Mouse (Mus musculus): ENCODE measurements at regions not wholly inside any gene's neighbourhood (a gene's known extent, or its start where the extent isn't known, plus 50 kb on each side); places are given as distances from the start of the nearest gene placed in this dataset.

DNA sequence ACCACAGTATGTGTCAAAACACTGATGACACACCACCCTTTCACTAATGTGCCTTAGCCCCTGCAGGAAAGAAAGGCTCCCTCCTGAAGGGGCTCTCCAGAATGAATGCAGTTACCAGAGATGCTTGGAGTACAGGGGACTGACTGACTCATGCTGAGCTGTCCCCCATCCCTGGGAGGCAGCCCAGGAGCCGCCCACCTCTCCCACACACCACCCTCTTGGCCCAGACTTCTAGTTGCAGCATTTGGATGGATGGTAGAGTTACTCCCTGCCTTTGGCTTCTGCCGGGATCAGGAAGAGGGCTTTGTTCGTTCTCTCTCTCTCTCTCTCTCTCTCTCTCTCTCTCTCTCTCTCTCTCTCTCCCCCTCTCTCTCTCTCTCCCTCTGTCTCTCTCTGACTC is 53.4 kb upstream of the Jun start:
- no peak overlapping the region for H3K9ac ChIP-seq (ENCODE audit: low read depth, low read length)
- 6% methylated on average over 3 of the region's 3 CpGs for WGBS
- peaks cover 25% of the 10 kb centered on the region; the same call in 1 of the 2 replicates for H3K4me1 ChIP-seq (replicated peaks; ENCODE audit: insufficient read depth, low read length)
- H3K4me2 ChIP-seq (ENCODE audit: low read length): no peak overlapping the region
- H3K27ac ChIP-seq: no peak overlapping the region
- H3K27me3 ChIP-seq (ENCODE audit: insufficient read depth, low read length): no peaks in the 10 kb centered on the region
- ATAC-seq (replicated peaks; ENCODE audit: low FRiP score, low read depth) (no peak), DNase-seq (ENCODE audit: low spot score) (peak; percentile 61)
- H3K36me3 ChIP-seq (ENCODE audit: insufficient read depth, low read length): no peaks in the 10 kb centered on the region
- no peak overlapping the region for H3K4me3 ChIP-seq (replicated peaks; ENCODE audit: low read depth, low read length)
- TF ChIP-seq CTCF (IDR thresholded peaks at IDR 0.05; ENCODE audit: low read depth): no peak
- no peaks in the 10 kb centered on the region for H3K9me3 ChIP-seq (replicated peaks; ENCODE audit: low read length)

DNA sequence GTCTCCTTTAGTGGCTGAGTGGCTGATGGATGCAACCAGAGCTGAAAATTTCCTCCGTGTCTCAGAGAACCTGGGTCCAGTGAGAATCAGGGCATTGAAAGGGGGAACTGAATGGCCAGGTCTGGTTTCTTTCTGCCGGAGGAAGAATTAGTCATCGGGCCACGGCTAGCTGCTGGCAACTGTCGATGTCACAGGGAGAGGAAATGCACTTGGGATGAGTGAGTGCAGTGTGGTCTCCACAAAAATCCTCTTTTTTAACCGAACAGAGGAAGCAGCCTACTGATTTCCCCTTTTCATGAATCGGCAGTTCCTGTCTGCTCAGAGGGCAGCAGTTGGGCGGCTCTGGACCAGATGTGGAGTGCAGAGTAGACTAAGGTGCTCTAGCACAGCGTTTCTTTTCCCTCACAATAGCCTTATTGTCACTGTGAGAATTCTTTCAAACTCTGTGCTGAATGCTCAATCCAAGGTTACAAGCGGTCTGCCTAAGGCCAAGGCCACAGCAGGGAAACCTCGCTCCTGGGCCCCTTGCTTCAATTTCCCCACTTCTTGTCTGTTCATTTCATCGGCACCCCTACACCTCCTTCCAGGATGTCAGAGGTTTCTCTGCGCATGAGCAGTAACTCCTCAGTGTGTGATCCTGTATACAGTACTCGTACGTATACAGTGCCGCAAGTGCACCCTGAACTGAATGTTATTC is 54.1 kb upstream of the Jun start:
- no peaks in the 10 kb centered on the region for H3K27me3 ChIP-seq (ENCODE audit: insufficient read depth, low read length)
- H3K4me1 ChIP-seq (replicated peaks; ENCODE audit: insufficient read depth, low read length): peaks cover 25% of the 10 kb centered on the region; the same call in 1 of the 2 replicates
- TF ChIP-seq CTCF (IDR thresholded peaks at IDR 0.05; ENCODE audit: low read depth): no peak
- 24% methylated on average over 16 of the region's 16 CpGs for WGBS
- no peak overlapping the region for H3K4me3 ChIP-seq (replicated peaks; ENCODE audit: low read depth, low read length)
- H3K9ac ChIP-seq (ENCODE audit: low read depth, low read length): peak overlapping the region; percentile 13; the same call in 1 of the 2 replicates
- no peak; the same call in 1 of the 2 replicates for ATAC-seq (replicated peaks; ENCODE audit: low FRiP score, low read depth)
- no peaks in the 10 kb centered on the region for H3K36me3 ChIP-seq (ENCODE audit: insufficient read depth, low read length)
- peak; percentile 66 for DNase-seq (ENCODE audit: low spot score)
- H3K9me3 ChIP-seq (replicated peaks; ENCODE audit: low read length): no peaks in the 10 kb centered on the region
- peak overlapping the region; percentile 25 for H3K27ac ChIP-seq
- peak overlapping the region; percentile 8 for H3K4me2 ChIP-seq (ENCODE audit: low read length)

DNA sequence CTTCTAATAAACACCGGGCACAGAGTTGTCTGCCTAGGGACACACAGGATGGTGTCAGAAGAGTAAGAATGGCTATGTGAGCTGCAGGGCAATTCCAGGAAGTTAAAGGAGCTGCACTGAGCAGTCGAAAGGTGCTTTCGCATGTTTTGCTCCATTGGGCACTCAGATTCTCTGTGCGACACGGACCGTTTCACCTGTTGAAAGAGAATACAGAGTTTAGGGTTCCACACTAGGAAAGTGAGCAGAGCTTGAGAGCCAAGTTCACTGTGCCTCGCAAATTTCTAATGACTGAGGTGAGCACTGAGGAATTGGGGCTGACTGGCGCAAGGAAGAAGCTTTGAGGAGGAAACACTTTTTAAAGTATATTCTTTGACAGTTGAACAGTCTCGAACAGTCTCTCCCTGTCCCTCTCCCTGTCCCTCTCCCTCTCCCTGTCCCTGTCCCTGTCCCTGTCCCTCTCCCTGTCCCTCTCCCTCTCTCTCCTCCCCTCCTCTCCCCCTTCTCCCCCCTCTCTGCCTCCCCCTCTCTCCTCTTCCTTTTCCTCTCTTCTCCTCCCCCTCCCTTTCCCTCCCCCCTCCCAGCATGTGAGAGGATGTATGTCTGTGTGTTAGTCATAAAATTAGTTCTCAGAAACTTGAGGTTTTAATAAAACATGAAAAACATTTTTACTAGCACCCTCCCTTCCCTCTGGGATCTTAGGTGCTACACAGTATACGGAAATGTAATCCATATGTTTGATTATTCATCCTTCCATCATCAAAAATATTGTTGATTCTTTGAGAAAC is 55.1 kb upstream of the Jun start:
- no peak overlapping the region; the same call in 1 of the 2 replicates for H3K27ac ChIP-seq

DNA sequence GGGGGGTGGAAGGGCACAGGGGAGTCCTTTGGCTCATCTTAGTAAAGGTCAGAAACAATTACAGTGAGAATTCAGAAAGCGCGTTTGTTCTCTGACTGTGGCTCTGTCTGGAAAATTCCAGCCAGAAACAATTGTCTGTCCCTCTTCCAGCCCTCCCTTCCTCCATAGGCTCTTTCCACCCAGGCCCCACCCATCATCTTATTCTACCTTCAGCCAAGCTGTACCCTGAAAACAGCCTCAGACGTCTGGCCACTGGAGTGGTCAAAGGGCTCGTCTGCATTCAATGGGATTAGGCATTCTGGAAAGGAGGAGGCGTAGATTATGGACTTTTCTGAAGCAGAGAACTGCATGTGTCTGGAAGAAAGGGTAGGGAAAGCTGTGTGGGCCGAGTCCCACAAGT is 56.8 kb upstream of the Jun start:
- no peaks in the 10 kb centered on the region for H3K27me3 ChIP-seq (ENCODE audit: insufficient read depth, low read length)
- DNase-seq (ENCODE audit: low spot score) (peak; percentile 44), ATAC-seq (replicated peaks; ENCODE audit: low FRiP score, low read depth) (no peak)
- no peaks in the 10 kb centered on the region for H3K36me3 ChIP-seq (ENCODE audit: insufficient read depth, low read length)
- H3K4me2 ChIP-seq (ENCODE audit: low read length): no peak overlapping the region
- peaks cover 25% of the 10 kb centered on the region; the same call in 1 of the 2 replicates for H3K4me1 ChIP-seq (replicated peaks; ENCODE audit: insufficient read depth, low read length)
- TF ChIP-seq CTCF (IDR thresholded peaks at IDR 0.05; ENCODE audit: low read depth): no peak
- no peak overlapping the region for H3K9ac ChIP-seq (ENCODE audit: low read depth, low read length)
- WGBS: 54% methylated on average over 6 of the region's 6 CpGs
- H3K27ac ChIP-seq: peak overlapping the region; percentile 48; the same call in 1 of the 2 replicates
- no peak overlapping the region for H3K4me3 ChIP-seq (replicated peaks; ENCODE audit: low read depth, low read length)
- no peaks in the 10 kb centered on the region for H3K9me3 ChIP-seq (replicated peaks; ENCODE audit: low read length)

More for the DNA sequence above, 55.1 kb upstream of the Jun start:
- Histone ChIP-seq H3K4me3 (replicated peaks; ENCODE audit: low read depth, low read length) (no peak overlapping the region), H3K4me1 (replicated peaks; ENCODE audit: insufficient read depth, low read length) (peaks cover 25% of the 10 kb centered on the region; the same call in 1 of the 2 replicates), H3K9me3 (replicated peaks; ENCODE audit: low read length) (no peaks in the 10 kb centered on the region), H3K9ac (ENCODE audit: low read depth, low read length) (no peak overlapping the region), H3K36me3 (ENCODE audit: insufficient read depth, low read length) (no peaks in the 10 kb centered on the region), H3K4me2 (ENCODE audit: low read length) (0 out of 2 replicates have a peak overlapping the region, but pooled peaks have one; percentile 0), H3K27me3 (ENCODE audit: insufficient read depth, low read length) (no peaks in the 10 kb centered on the region)
- TF ChIP-seq CTCF (IDR thresholded peaks at IDR 0.05; ENCODE audit: low read depth): no peak
- ATAC-seq (replicated peaks; ENCODE audit: low FRiP score, low read depth) (peak; percentile 67), DNase-seq (ENCODE audit: low spot score) (peak; percentile 61)
- WGBS: 29% methylated on average over 10 of the region's 10 CpGs

DNA sequence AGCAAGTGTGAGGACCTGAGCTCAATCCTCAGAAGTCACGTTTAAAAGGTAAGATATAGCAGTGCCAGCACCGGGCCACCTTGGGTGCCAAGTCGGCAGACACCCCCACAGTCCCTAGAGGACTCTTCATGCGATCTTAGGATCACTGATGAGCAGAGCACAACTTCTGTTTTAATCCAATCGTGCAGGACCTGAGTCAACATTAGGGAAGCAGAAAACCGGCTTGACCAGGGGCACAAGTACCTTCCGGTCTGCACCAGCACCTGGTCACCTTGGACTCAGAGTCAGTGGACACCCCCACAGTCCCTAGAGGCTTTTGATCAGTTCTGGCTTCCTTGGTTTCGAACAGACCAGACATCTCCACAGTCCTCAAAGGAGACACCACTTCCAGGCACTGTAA is 58.8 kb upstream of the Jun start:
- ATAC-seq (replicated peaks; ENCODE audit: low FRiP score, low read depth) (no peak), DNase-seq (ENCODE audit: low spot score) (no peak)
- TF ChIP-seq CTCF (IDR thresholded peaks at IDR 0.05; ENCODE audit: low read depth): no peak
- no peaks in the 10 kb centered on the region for H3K36me3 ChIP-seq (ENCODE audit: insufficient read depth, low read length)
- H3K4me3 ChIP-seq (replicated peaks; ENCODE audit: low read depth, low read length): no peak overlapping the region
- no peaks in the 10 kb centered on the region for H3K27me3 ChIP-seq (ENCODE audit: insufficient read depth, low read length)
- no peak overlapping the region for H3K4me2 ChIP-seq (ENCODE audit: low read length)
- no peak overlapping the region for H3K27ac ChIP-seq
- H3K9ac ChIP-seq (ENCODE audit: low read depth, low read length): no peak overlapping the region
- peaks cover 18% of the 10 kb centered on the region; the same call in 1 of the 2 replicates for H3K4me1 ChIP-seq (replicated peaks; ENCODE audit: insufficient read depth, low read length)
- 87% methylated on average over 8 of the region's 8 CpGs for whole genome bisulfite sequencing
- H3K9me3 ChIP-seq (replicated peaks; ENCODE audit: low read length): no peaks in the 10 kb centered on the region

DNA sequence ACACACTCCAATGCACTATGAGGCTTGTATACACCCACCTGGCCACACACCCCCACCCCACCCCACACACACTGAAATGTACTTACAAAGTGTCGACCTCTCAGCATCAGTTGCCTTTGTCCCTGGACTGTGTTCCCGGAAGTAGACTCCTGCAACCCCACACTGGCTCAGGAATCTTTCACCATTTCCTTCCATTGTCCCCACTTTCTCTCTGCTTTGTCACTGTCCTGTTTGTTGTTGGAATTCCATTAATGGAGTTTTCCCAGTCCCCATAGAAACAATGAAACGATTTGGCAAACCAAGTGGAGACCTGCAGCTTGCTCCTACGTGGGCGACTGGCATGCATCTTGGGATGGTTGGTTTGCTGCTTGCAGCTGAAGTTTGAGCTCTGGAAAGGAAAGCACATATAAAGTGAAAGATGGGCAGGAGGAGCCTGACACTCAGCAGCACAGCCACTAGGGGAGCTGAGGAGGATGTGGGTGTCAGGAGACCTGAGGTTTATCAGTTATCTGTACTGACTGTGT is 65.2 kb upstream of the Jun start:
- Histone ChIP-seq H3K27me3 (ENCODE audit: insufficient read depth, low read length) (no peaks in the 10 kb centered on the region), H3K27ac (no peak overlapping the region), H3K4me2 (ENCODE audit: low read length) (no peak overlapping the region), H3K4me3 (replicated peaks; ENCODE audit: low read depth, low read length) (no peak overlapping the region), H3K4me1 (replicated peaks; ENCODE audit: insufficient read depth, low read length) (no peaks in the 10 kb centered on the region), H3K9ac (ENCODE audit: low read depth, low read length) (no peak overlapping the region), H3K36me3 (ENCODE audit: insufficient read depth, low read length) (no peaks in the 10 kb centered on the region), H3K9me3 (replicated peaks; ENCODE audit: low read length) (no peaks in the 10 kb centered on the region)
- ATAC-seq (replicated peaks; ENCODE audit: low FRiP score, low read depth) (no peak; the same call in 1 of the 2 replicates), DNase-seq (ENCODE audit: low spot score) (no peak)
- TF ChIP-seq CTCF (IDR thresholded peaks at IDR 0.05; ENCODE audit: low read depth): peak; percentile 49
- 54% methylated on average over 5 of the region's 5 CpGs for WGBS
